Mouse (Mus musculus) bone marrow macrophage, adult 2 months (primary cell): ENCODE data around the gene Nf1.

Source experiments
- CTCF ChIP-seq: IDR thresholded peaks from 2 replicates; pipeline ENCODE4 v1.5.1; 2012; ENCODE audit warnings: low read depth, mild to moderate bottlenecking, low read length, moderate library complexity
- POLR2A ChIP-seq: IDR thresholded peaks from 2 replicates; pipeline ENCODE4 v1.6.1; 2012; ENCODE audit warnings: mild to moderate bottlenecking, low read depth, low read length, borderline replicate concordance

- no peak for TF ChIP-seq POLR2A
- no peak for TF ChIP-seq CTCF
Observed at GRCm38 (mm10) chr11:79628716-79629115, 289.2 kb downstream of the Nf1 start.
